In genomic region chr5:23413575-23414470, GRCm38 (mm10) we compare ENCODE assay signal across 8 mouse cellular contexts. TPM values are rescaled to one million over a fixed set of nuclear protein-coding genes. Genes with fewer than 3 reads are reported as not detected.
DNase-seq lines count a peak whose midpoint lies in the region; ATAC-seq lines count a peak whose summit lies in the region.

No protein-coding gene starts in this region.

- peak; percentile 44 for DNase-seq in kidney, adult 18-20 months
- DNase-seq in kidney, adult 9 months: no peak
- peak; percentile 54 for DNase-seq in kidney, postnatal 14 days
- peak; percentile 73 for DNase-seq in neural tube, embryonic 11.5 days (ENCODE audit: low spot score)
- no peak for DNase-seq in spleen, postnatal 10 days (ENCODE audit: low spot score in 2 of 2)
- no peak for DNase-seq in spleen, adult 12 weeks (ENCODE audit: low spot score)

- H3K27me3 ChIP-seq in embryonic facial prominence, embryonic 12.5 days: no peaks in the 10 kb centered on the region
- no peaks in the 10 kb centered on the region for H3K27me3 ChIP-seq in heart, embryonic 13.5 days (replicated peaks)
- no peaks in the 10 kb centered on the region for H3K27me3 ChIP-seq in neural tube, embryonic 11.5 days (ENCODE audit: control insufficient read depth, insufficient read depth, low read length)

- no peak overlapping the region for H3K4me2 ChIP-seq in embryonic facial prominence, embryonic 12.5 days (replicated peaks)
- H3K4me2 ChIP-seq in heart, embryonic 13.5 days: 0 out of 2 replicates have a peak overlapping the region, but pooled peaks have one; percentile 3
- 0 out of 2 replicates have a peak overlapping the region, but pooled peaks have one; percentile 19 for H3K4me2 ChIP-seq in neural tube, embryonic 11.5 days (ENCODE audit: low read depth)

- H3K9me3 ChIP-seq in embryonic facial prominence, embryonic 12.5 days: no peaks in the 10 kb centered on the region
- H3K9me3 ChIP-seq in heart, embryonic 13.5 days: no peaks in the 10 kb centered on the region
- H3K9me3 ChIP-seq in neural tube, embryonic 11.5 days (ENCODE audit: control insufficient read depth, low read length): no peaks in the 10 kb centered on the region

- H3K4me1 ChIP-seq in embryonic facial prominence, embryonic 12.5 days: peaks cover 40% of the 10 kb centered on the region
- peaks cover 93% of the 10 kb centered on the region for H3K4me1 ChIP-seq in heart, embryonic 13.5 days
- H3K4me1 ChIP-seq in neural tube, embryonic 11.5 days (ENCODE audit: control insufficient read depth, insufficient read depth, low read length): peaks cover 48% of the 10 kb centered on the region

- H3K4me3 ChIP-seq in embryonic facial prominence, embryonic 12.5 days: no peak overlapping the region
- no peak overlapping the region for H3K4me3 ChIP-seq in heart, embryonic 13.5 days
- no peak overlapping the region for H3K4me3 ChIP-seq in neural tube, embryonic 11.5 days (ENCODE audit: low read depth, low read length)

- 43% methylated on average over 12 of the region's 12 CpGs for WGBS in embryonic facial prominence, embryonic 12.5 days
- WGBS in heart, embryonic 13.5 days: 60% methylated on average over 12 of the region's 12 CpGs
- 29% methylated on average over 12 of the region's 12 CpGs for WGBS in neural tube, embryonic 11.5 days

- peak overlapping the region; percentile 69 for H3K27ac ChIP-seq in embryonic facial prominence, embryonic 12.5 days
- H3K27ac ChIP-seq in heart, embryonic 13.5 days (replicated peaks): peak overlapping the region; percentile 63
- peak overlapping the region; percentile 90 for H3K27ac ChIP-seq in neural tube, embryonic 11.5 days (ENCODE audit: low read depth, low read length)

- no peak overlapping the region for H3K9ac ChIP-seq in embryonic facial prominence, embryonic 12.5 days
- peak overlapping the region; percentile 57 for H3K9ac ChIP-seq in heart, embryonic 13.5 days
- H3K9ac ChIP-seq in neural tube, embryonic 11.5 days (ENCODE audit: low read length): peak overlapping the region; percentile 43

- no peak for ATAC-seq in embryonic facial prominence, embryonic 12.5 days (ENCODE audit: insufficient number of reproducible peaks, insufficient read depth, low FRiP score, low TSS enrichment)
- ATAC-seq in heart, embryonic 13.5 days (ENCODE audit: extremely low read depth, insufficient number of reproducible peaks, low FRiP score, low TSS enrichment): no peak
- ATAC-seq in neural tube, embryonic 11.5 days (ENCODE audit: insufficient read depth, low FRiP score, low TSS enrichment): peak; percentile 49

- H3K36me3 ChIP-seq in embryonic facial prominence, embryonic 12.5 days: peaks cover 11% of the 10 kb centered on the region; the same call in 1 of the 2 replicates
- peaks cover 29% of the 10 kb centered on the region for H3K36me3 ChIP-seq in heart, embryonic 13.5 days
- peaks cover 2% of the 10 kb centered on the region for H3K36me3 ChIP-seq in neural tube, embryonic 11.5 days (ENCODE audit: control insufficient read depth, insufficient read depth, low read length)

RNA-seq across cellular contexts. Expression of gene Kmt2e, which starts 20.4 kb away (rescaled TPM):
- polyA plus RNA-seq in embryonic facial prominence, embryonic 12.5 days (2016; fragmentation: Nextera tagmentation; extraction: Ambion mirVana): 118 and 120 TPM in 2 replicates
- 61.7 and 64.4 TPM in 2 replicates for polyA plus RNA-seq in heart, embryonic 13.5 days (2015; fragmentation: Nextera tagmentation; extraction: Ambion mirVana)
- polyA plus RNA-seq in neural tube, embryonic 11.5 days (2014; fragmentation: Nextera tagmentation; extraction: Ambion mirVana): 102 and 105 TPM in 2 replicates

Comparison
In these comparisons a context has a peak if more than half of its experiments do, and no peak if none do; other contexts are left out.
1. DNase-seq: peak in kidney, adult 18-20 months (single experiment), kidney, postnatal 14 days (single experiment) and neural tube, embryonic 11.5 days (single experiment); none in kidney, adult 9 months (single experiment), spleen, postnatal 10 days (0 of 2) and spleen, adult 12 weeks (single experiment).
2. Peak in every context shown above with its lines, with median percentiles within 50 percentile points of each other: H3K27ac ChIP-seq.